Mouse (Mus musculus) gastrocnemius, postnatal 4 days (tissue): ENCODE measurements at regions not wholly inside any gene's neighbourhood (a gene's known extent, or its start where the extent isn't known, plus 50 kb on each side); places are given as distances from the start of the nearest gene placed in this dataset.
A peak's percentile ranks its signal among the peaks of the same experiment; 100 is the strongest.
"Not testable (repeated sequence)": the region's sequence is repeated elsewhere in the genome, so short reads cannot be mapped to it uniquely, and the experiment has no call there.

Experiments
- DNase-seq, 2 experiments: peaks; one replicate each; pipeline ENCODE4 v3.0.0; 2021 to 2022; ENCODE audit warnings: low spot score in 2 of 2, mixed read lengths in 2 of 2

GRCm38 (mm10) chr11:52460190-52460780 lies 64.1 kb downstream of the 9530068E07Rik start:
- no peak for DNase-seq

- not testable (repeated sequence) for DNase-seq
These were observed 74.9 kb downstream of the 9530068E07Rik start for GRCm38 (mm10) chr11:52471128-52471527.

GRCm38 (mm10) chr11:52480111-52480510 lies 83.9 kb downstream of the 9530068E07Rik start:
- DNase-seq, result not testable (repeated sequence)

- DNase-seq, result not testable (repeated sequence)
These were observed 84.5 kb downstream of the 9530068E07Rik start for GRCm38 (mm10) chr11:52480694-52481093.

- DNase-seq, result not testable (repeated sequence)
These were observed 87.3 kb downstream of the 9530068E07Rik start for GRCm38 (mm10) chr11:52483534-52483933.

- DNase-seq, result not testable (repeated sequence)
These were observed 92.3 kb downstream of the 9530068E07Rik start for GRCm38 (mm10) chr11:52488538-52488937.

GRCm38 (mm10) chr11:52493336-52493735 lies 97.1 kb downstream of the 9530068E07Rik start:
- DNase-seq, result no peak

- no peak for DNase-seq
These were observed 100.7 kb downstream of the 9530068E07Rik start for GRCm38 (mm10) chr11:52496908-52497307.

GRCm38 (mm10) chr11:52502759-52503365 lies 106.6 kb downstream of the 9530068E07Rik start:
- DNase-seq, result no peak

GRCm38 (mm10) chr11:52511831-52512297 lies 115.6 kb downstream of the 9530068E07Rik start:
- no peak for DNase-seq

- DNase-seq, result no peak
These were observed 121.1 kb downstream of the 9530068E07Rik start for GRCm38 (mm10) chr11:52517330-52517729.

GRCm38 (mm10) chr11:52519877-52520276 lies 123.6 kb downstream of the 9530068E07Rik start:
- no peak for DNase-seq

- DNase-seq, result peak in 1 of 2 experiments; percentile 33
These were observed 125.7 kb downstream of the 9530068E07Rik start for GRCm38 (mm10) chr11:52521879-52522278.

- no peak for DNase-seq
These were observed 126.2 kb downstream of the 9530068E07Rik start for GRCm38 (mm10) chr11:52522384-52522783.

- no peak for DNase-seq
These were observed 127.0 kb downstream of the 9530068E07Rik start for GRCm38 (mm10) chr11:52523191-52523590.

- no peak for DNase-seq
These were observed 127.4 kb downstream of the 9530068E07Rik start for GRCm38 (mm10) chr11:52523671-52524070.

GRCm38 (mm10) chr11:52525446-52525845 lies 129.2 kb downstream of the 9530068E07Rik start:
- DNase-seq, result no peak

- DNase-seq, result no peak
These were observed 130.1 kb downstream of the 9530068E07Rik start for GRCm38 (mm10) chr11:52526306-52526705.

GRCm38 (mm10) chr11:52533379-52533778 lies 137.2 kb downstream of the 9530068E07Rik start:
- DNase-seq, result no peak

GRCm38 (mm10) chr11:52534586-52534985 lies 138.4 kb downstream of the 9530068E07Rik start:
- DNase-seq, result no peak

- DNase-seq, result no peak
These were observed 140.0 kb downstream of the 9530068E07Rik start for GRCm38 (mm10) chr11:52536211-52536610.

GRCm38 (mm10) chr11:52536841-52537240 lies 140.6 kb downstream of the 9530068E07Rik start:
- DNase-seq, result no peak
